Mouse (Mus musculus) liver, postnatal 0 days (tissue): ENCODE data around the gene Scaf1. TPM values are rescaled to one million over a fixed set of nuclear protein-coding genes. Genes with fewer than 3 reads are reported as not detected.
A peak's percentile ranks its signal among the peaks of the same experiment; 100 is the strongest.

Experiments
- ATAC-seq: fragments of 200-750 bp; cut with Nextera tagmentation; 2 replicates; pipeline ENCODE4 v1.8.0; 2017; ENCODE audit warnings: mild to moderate bottlenecking, moderate library complexity
- DNase-seq: peaks from one replicate; pipeline ENCODE4 v3.0.0-alpha.2; 2016
- H3K27ac ChIP-seq: fragments of 300-500 bp; sonication (generic); 2 replicates; pipeline ENCODE4 v1.5.1; 2014; ENCODE audit warnings: antibody characterized with exemption, moderate library complexity, mild to moderate bottlenecking, low read depth
- H3K27me3 ChIP-seq: fragments of 300-500 bp; sonication (generic); 2 replicates; pipeline ENCODE4 v1.6.1; 2014; ENCODE audit warnings: low read length, control low read depth, mixed read lengths; ENCODE audit not compliant: insufficient read depth
- H3K36me3 ChIP-seq: fragments of 300-500 bp; sonication (generic); replicated peaks from 2 replicates; pipeline ENCODE4 v1.6.1; 2014; ENCODE audit warnings: mild to moderate bottlenecking, control low read depth, low read length, moderate library complexity, mixed read lengths; ENCODE audit not compliant: insufficient read depth
- H3K4me1 ChIP-seq: fragments of 300-500 bp; sonication (generic); 2 replicates; pipeline ENCODE4 v1.6.1; 2014; ENCODE audit warnings: antibody characterized with exemption, mild to moderate bottlenecking, control low read depth; ENCODE audit not compliant: insufficient read depth
- H3K4me2 ChIP-seq: fragments of 300-500 bp; sonication (generic); 2 replicates; pipeline ENCODE4 v1.6.1; 2014; ENCODE audit warnings: low read depth, mild to moderate bottlenecking, low read length, moderate library complexity, mixed read lengths
- H3K4me3 ChIP-seq: fragments of 300-500 bp; sonication (generic); 2 replicates; pipeline ENCODE4 v1.5.1; 2014; ENCODE audit warnings: low read depth, low read length
- H3K9ac ChIP-seq: fragments of 300-500 bp; sonication (generic); replicated peaks from 2 replicates; pipeline ENCODE4 v1.6.1; 2014; ENCODE audit warnings: mild to moderate bottlenecking, moderate library complexity
- H3K9me3 ChIP-seq: fragments of 300-500 bp; sonication (generic); 2 replicates; pipeline ENCODE4 v1.6.1; 2016; ENCODE audit warnings: mild to moderate bottlenecking, control low read depth, low read length, mixed read lengths
- CTCF ChIP-seq: sonication (generic); IDR thresholded peaks from 2 replicates; pipeline ENCODE4 v1.5.1; 2016; ENCODE audit warnings: antibody characterized with exemption, low read depth
- EP300 ChIP-seq: IDR thresholded peaks from 2 replicates; pipeline ENCODE4 v1.6.1; 2016; ENCODE audit warnings: antibody characterized with exemption, low read depth, mild to moderate bottlenecking
- WGBS: fragments of 180-500 bp; shearing (Covaris S2); extraction: QIAGEN DNeasy Blood & Tissue Kit; methylation state at CpG from one replicate; pipeline ENCODE4 v1.1.7; 2014; ENCODE audit not compliant: insufficient replicate concordance; 5-methylcytosine and 5-hydroxymethylcytosine counted together
- polyA plus RNA-seq: library from polyadenylated mRNA; unstranded; fragments of >200 nt; fragmentation: Nextera tagmentation; extraction: Ambion mirVana; gene quantifications from 2 replicates; pipeline ENCODE4 v1.2.1, GENCODE M21; 2015

Scaf1 gene
- polyA plus RNA-seq, 1 experiment from 2014 or later: 8.1 TPM

DNA sequence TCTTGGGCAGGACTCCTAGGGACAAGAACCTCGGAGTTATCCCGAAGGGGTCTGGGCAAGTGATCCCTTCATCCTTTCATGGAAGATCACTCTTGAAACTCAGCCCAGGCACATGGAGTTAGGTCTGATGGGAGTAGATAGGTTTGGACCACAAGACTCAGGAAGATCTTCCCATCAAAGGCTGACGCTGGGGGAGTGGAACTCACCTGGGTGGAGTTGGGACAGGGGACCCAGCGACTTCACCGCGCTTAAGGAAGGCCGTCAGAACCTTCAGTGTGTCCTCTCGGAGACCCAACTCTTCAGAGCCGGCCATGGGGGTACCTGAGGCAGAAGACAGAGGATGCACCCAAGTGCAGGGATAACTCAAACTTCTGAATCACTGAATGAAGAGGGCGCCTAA, 19.5 kb downstream of the Scaf1 start:
- DNase-seq (no peak), ATAC-seq (no peak)
- no peaks in the 10 kb centered on the region for H3K9me3 ChIP-seq
- peak overlapping the region; percentile 63 for H3K4me3 ChIP-seq
- peak overlapping the region; percentile 79 for H3K9ac ChIP-seq
- H3K4me1 ChIP-seq: peaks cover 26% of the 10 kb centered on the region
- peak overlapping the region; percentile 24; the same call in 1 of the 2 replicates for H3K27ac ChIP-seq
- H3K4me2 ChIP-seq: peak overlapping the region; percentile 74
- WGBS: 12% methylated on average over 10 of the region's 10 CpGs
- peaks cover 32% of the 10 kb centered on the region for H3K36me3 ChIP-seq
- no peak for TF ChIP-seq EP300
- TF ChIP-seq CTCF: no peak
- no peaks in the 10 kb centered on the region for H3K27me3 ChIP-seq

DNA sequence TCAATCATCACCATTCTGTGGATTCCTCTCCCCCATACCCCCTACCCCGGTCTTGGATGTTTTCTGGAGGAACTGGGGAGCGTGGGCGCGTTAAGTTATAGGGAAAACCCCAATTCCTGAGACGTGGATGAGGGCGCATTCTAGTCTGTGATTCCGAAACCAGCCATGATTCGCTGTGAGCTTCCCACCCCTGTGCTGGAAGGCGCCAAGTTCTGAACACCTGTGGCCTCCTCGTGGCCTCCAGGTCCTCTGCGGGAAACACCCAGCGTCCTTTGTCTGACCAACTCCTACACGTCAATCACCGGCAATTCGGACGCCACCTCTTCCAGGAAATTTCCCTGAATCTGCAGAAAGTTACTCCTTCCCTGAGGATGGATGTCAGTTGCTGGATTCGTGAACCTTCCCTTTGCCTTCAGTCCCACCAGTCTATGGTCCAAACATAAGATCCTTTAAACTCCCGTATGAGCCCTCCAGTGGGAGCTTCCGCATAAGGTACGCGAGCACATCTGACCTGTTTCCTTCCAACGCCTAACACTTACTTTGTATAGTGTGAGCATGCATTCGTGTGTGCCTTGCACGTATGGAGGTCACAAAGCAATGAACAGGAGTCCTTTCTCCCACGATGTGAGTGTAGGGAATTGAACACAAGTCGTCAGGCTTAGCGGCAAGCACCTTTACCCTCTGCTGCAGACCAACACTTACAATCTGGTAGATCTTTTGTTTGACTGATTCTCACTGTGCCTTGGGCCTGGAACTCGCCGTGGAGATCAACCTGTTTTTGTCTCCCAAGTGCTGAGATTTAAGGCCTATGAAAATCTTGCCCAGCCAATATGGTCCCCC, 29.1 kb downstream of the Scaf1 start:
- Histone ChIP-seq H3K4me2 (peak overlapping the region; percentile 83), H3K36me3 (peaks cover 12% of the 10 kb centered on the region), H3K4me1 (peaks cover 20% of the 10 kb centered on the region), H3K4me3 (peak overlapping the region; percentile 60), H3K27me3 (no peaks in the 10 kb centered on the region), H3K9ac (peak overlapping the region; percentile 61), H3K9me3 (no peaks in the 10 kb centered on the region), H3K27ac (peak overlapping the region; percentile 82)
- ATAC-seq: peak; percentile 30
- under 1% methylated on average over 29 of the region's 29 CpGs for WGBS
- DNase-seq: no peak
- TF ChIP-seq CTCF (0 out of 2 replicates have a peak, but pooled peaks have one; percentile 9), EP300 (no peak)

DNA sequence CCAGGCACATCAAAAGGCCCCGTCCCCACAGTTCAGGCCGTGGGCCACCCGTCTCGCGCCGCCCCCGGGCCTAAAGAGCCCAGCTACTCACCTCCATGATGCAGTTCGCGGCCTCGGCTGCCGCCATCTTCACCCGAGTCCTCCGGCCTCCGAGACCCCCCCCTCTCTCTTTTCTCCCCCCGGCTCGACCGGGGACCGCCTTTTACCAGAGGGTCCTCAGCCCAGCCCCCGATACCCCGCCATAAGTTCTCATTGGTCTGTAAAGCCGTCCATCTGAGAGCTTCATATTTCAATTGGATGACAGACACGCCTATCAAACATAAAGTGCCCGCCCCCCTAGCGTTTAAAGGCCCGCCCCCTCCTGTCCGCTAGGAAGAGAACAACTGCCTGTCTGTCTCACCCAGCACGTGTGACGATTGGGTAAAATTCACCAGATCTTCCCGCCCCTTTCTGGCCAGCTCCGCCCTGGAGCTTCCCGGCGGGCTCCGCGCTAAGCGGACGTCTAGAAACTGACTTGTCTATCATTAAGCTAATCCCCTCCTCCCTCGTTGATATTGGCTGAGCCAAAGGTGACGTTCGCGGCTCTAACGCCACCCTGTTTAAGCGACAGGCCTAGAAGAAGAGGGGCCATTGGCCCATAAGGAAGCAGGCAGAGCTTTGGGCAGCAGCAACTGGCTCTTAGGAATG, 29.8 kb downstream of the Scaf1 start, which contains the start of gene Prmt1:
Gene Prmt1, minus strand, starts transcription at position 377 of the 687 bp plus-strand sequence.
- WGBS: 2% methylated on average over 42 of the region's 42 CpGs

DNA sequence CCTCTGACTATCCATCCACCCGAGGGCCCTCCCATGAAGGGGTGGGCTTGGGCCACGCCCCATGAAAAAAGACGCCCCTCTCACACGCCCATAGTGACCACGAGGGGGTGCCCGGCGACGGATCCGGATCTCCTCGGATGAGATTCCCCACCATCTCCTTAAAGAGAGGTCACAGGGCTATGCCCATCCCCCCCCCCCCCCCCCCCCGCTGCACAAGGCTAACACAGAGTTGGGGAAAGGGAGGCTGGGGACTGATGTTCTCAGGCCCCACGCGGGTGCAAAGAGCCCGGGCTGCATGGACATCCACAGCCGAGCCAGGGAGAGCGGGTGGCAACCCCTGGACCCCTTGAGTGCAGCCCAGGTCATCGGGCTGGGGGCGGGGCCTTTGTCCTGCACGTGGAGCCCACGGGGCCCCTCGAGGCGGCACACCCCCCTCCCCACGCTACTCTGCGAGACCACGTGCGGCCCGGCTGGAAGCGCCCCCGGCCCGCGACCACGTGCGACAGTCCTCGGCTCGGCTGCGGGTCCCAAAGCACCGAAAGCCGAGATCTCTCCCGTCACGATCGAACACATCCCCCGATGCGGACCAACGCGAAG, 30.5 kb downstream of the Scaf1 start:
- no peaks in the 10 kb centered on the region for H3K9me3 ChIP-seq
- peak overlapping the region; percentile 90 for H3K9ac ChIP-seq
- H3K4me1 ChIP-seq: peaks cover 20% of the 10 kb centered on the region
- peak overlapping the region; percentile 97 for H3K4me2 ChIP-seq
- WGBS: 1% methylated on average over 40 of the region's 45 CpGs
- H3K27ac ChIP-seq: peak overlapping the region; percentile 91
- TF ChIP-seq CTCF (peak; percentile 53), EP300 (no peak)
- H3K36me3 ChIP-seq: peaks cover 15% of the 10 kb centered on the region
- H3K27me3 ChIP-seq: no peaks in the 10 kb centered on the region
- H3K4me3 ChIP-seq: peak overlapping the region; percentile 87
- no peak for ATAC-seq
- DNase-seq: peak; percentile 76

More for the DNA sequence above, 29.8 kb downstream of the Scaf1 start, which contains the start of gene Prmt1:
- Histone ChIP-seq H3K4me2 (peak within 1 kb of the TSS; percentile 97), H3K36me3 (peaks cover 15% of the 10 kb centered on the region), H3K4me3 (peak within 1 kb of the TSS; percentile 87), H3K9me3 (no peaks in the 10 kb centered on the region), H3K9ac (peak within 1 kb of the TSS; percentile 90), H3K4me1 (peaks cover 20% of the 10 kb centered on the region), H3K27ac (peak within 1 kb of the TSS; percentile 91), H3K27me3 (no peaks in the 10 kb centered on the region)
- peak; percentile 94 for ATAC-seq
- TF ChIP-seq CTCF (no peak), EP300 (peak; percentile 67; the same call in 1 of the 2 replicates)
- DNase-seq: peak; percentile 96

DNA sequence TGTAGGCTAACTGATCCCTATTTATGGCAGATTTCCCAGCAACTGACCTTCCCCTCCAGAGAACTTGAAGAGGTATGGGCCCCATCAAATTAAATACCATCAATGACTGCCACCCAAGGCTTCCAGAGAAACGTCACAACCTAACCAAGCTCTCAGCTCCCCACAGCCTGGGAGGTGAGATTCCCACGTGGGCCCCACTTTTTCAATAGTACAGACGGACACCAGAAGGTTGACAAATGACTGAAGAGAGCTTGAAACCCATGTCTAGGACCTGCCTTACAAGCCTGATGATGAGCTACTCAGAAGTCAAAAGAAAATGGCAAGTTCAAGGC, 31.4 kb downstream of the Scaf1 start:
- Histone ChIP-seq H3K9ac (no peak overlapping the region), H3K9me3 (no peaks in the 10 kb centered on the region), H3K4me2 (peak overlapping the region; percentile 97), H3K27ac (no peak overlapping the region; the same call in 1 of the 2 replicates), H3K27me3 (no peaks in the 10 kb centered on the region), H3K4me1 (peaks cover 20% of the 10 kb centered on the region), H3K36me3 (peaks cover 24% of the 10 kb centered on the region), H3K4me3 (no peak overlapping the region)
- DNase-seq: no peak
- 52% methylated on average over 3 of the region's 3 CpGs for WGBS
- no peak for TF ChIP-seq EP300
- TF ChIP-seq CTCF: no peak
- ATAC-seq: no peak
